Mouse (Mus musculus): Measurements from ENCODE around the gene Fam83d.

The Fam83d gene

DNA sequence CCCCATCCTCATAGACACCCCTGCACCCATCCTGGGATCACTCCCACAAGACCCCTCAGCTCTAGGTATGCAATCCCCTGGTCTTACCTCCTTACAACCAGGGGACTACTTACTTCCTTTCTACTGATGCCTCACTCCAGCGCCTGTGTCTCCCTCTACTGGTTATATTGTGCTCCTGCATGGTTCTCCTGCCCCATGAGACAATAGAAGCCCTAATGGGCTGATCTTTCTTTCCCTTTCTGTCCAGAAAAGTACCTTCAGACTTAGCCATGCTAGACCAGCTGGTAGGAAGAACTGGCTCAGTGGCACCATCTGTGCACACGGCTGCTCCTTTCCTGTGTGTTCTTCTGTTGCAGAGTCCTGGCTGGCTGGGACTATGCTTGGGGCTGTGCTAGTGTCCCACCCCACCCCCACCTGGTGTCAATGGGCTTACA lies 22.8 kb upstream of the Fam83d start:
- no peak for DNase-seq (ENCODE audit: low spot score)

DNA sequence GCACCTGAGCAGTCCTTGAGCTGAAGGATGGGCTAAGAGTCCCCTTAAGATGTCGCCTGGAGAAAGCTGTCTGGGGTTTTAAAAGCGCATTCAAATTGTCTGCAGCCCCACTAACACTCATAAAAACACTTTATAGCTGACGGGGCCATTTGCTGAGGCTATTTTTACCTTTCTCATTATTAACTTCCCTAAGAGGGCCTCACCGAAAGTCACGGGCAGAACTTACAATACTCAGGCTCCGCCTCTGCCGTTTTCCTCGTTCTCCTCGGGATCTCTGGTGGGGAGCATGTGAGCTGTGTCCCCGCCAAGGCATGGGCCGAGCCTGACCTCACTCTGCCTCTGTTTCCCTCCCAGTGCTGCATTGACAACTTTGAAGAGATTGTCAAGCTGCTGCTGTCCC lies 21.7 kb upstream of the Fam83d start:
- DNase-seq (ENCODE audit: low spot score) = no peak

DNA sequence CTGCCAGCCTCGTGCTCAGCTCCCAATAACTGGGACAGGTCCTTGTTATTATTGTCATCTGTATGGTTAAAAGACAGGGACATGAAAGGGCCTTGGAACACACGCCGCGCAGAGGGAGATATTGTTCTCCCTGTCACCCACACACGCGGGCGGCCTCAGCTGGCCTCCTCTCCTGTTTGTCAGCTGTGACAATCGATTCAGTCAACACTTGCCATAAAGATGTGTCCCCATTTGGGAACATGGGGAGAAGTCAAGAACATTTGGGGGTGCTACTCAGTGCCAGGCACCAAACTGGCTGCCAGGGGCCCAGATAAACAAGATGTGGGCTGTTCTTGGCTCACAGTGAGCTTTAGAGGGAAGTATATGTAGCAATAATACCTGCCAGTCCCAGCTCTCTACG lies 18.5 kb upstream of the Fam83d start:
- no peak for DNase-seq (ENCODE audit: low spot score)

DNA sequence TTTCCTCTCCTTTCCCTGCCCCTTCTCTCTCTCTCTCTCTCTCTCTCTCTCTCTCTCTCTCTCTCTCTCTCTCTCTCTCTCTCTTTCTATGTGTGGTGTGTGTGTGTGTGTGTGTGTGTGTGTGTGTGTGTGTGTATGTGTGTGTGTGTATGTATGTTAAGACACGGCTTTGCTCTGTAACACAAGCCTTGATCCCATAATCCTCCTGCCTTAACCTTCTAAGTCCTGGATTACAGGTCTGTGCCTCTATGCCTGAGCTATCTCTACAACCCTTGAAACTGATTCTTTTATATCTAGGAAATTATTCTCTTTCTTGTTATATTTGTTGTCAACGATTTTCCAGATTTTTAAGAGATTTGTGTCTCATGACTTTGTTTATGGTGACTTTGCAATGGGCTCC lies 7.7 kb upstream of the Fam83d start:
- no peak for DNase-seq (ENCODE audit: low spot score)

DNA sequence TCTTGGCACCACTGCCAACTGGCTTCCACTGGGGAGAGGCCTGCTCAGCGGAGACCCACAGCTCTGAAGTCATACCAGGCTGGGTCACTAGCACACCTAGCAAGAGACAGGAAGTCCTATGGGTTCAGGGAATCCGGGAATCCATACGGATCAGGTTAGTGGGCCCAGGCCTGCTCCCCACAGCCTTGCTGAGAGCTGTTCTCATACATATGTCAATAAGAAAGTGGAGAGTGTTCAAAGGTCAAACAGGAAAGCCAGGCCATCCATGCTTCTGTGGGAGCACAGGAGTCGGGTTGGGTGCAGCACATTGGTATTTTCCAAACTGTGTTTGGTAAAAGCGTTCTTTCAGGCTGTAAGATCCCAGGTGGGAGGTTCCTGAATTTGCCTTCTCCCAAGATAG lies 5.6 kb upstream of the Fam83d start:
- no peak for DNase-seq (ENCODE audit: low spot score)

DNA sequence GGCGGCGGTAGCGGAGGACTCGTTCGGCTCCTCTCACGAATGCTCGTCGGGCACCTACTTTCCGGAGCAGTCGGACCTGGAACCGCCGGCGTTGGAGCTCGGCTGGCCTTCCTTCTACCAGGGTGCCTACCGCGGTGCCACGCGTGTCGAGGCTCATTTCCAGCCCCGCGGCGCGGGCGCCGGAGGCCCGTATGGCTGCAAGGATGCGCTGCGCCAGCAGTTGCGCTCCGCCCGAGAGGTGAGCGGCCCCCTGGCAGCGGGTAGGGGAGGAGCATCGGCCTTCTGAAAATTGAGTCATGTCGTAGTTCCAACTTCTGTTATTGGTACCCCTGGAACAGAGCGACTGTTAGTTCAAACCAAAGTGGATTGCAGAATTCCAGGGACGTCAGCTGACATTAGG lies 457 bp downstream of the Fam83d start:
- peak; percentile 64 for DNase-seq (ENCODE audit: low spot score)

DNA sequence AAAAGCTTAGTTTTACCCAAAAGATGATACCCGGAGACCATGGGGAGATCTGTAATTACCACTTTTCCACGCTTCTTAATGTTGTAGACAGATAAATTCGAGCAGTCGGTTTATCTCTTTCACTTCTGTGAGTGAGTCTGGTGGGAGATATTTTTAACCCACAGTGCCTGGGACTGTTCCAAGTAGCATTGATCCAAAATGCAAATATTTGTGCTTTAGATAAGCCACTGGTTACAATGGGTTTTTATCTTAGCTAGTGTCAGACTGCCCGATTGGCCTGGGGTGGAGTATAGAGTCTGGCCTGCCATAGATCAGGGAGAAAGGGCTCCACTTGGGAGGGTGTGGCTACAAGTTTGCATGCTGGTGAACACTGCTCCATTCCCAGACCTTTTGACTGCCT lies 878 bp downstream of the Fam83d start:
- DNase-seq (ENCODE audit: low spot score) = no peak

DNA sequence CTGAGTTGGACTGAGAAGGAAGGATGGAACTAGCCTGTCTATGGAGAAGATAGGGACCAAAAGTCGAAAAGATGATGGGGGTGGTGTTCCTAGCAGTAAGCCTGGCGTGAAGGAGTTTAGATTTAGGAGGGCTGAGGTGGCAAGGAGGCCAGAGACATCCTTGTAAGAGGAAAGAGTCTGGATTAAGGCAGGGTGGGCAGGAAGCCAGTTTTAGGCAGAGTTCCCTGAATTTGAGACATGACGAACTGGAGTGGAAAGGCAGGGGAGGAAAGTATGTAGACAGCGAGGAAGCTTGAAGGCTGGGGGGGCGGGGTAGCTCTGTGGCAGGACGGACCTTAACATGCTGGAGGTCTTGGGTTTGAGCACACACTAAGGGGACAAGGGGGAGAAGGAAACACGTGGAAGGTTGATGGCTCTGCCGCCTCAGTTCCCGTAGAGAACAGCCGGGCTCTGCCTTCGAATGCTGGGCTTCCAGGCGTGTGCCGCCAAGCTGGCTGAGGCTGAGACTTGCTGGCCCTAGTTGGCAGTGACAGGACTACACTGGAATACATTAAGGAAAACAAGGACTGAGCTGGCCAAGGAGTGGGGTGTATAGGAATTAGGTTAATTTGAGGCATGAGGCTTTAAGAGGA lies 2.3 kb downstream of the Fam83d start:
- peak; percentile 71 for DNase-seq (ENCODE audit: low spot score)

DNA sequence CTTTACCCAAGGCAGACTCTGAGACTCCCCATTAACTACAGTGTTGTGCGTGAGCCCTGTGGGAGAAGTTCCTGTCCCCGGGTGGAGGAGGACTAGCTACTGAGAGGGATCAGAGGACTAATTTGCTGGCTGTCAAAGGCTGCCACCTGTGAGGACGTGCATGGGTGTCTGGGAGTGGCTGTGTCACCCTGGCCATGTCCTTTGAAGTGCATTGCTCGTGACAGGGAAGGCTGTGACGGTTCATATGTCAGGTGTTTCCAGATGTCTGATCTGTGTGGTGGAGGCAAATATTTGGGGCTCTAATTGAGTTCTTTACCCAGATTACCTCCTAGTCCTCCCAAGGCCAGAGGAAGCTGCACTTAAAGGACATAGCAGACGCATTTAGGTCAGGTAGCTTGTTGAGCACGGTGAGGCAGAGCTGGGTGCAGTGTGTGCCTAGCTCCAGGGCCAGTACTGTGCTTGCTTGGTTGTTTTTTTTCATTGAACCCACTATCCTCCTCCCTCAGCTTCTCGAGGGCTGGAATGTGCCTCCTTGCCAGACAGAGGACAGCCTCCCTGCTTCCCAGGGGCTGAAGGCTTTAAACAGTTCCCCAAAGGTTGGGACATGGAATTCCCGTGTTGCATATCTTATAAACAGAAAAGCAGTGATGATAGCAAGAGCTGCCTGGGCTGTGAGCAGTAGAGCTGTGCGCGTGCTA lies 3.3 kb downstream of the Fam83d start:
- DNase-seq (ENCODE audit: low spot score) = no peak

DNA sequence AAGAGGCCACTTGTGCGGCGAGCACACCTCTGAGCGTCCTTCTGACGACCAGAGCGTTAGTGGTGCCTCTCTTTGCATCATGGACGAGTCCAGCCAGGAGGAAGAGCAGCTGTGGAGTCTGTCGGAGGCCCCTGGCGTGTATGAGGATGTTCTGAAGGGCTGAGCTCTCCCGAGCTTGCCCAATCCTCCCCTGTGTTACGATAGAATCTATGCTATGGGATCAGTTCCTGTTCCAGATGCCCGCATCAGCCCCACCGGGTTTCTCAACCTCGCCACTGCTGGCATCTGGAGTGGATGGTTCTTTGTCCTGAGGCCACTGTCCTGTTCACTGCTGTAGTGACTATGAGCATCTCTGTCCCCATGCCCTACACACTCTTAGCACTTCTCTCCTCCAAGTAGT lies 4.9 kb downstream of the Fam83d start:
- no peak for DNase-seq (ENCODE audit: low spot score)

DNA sequence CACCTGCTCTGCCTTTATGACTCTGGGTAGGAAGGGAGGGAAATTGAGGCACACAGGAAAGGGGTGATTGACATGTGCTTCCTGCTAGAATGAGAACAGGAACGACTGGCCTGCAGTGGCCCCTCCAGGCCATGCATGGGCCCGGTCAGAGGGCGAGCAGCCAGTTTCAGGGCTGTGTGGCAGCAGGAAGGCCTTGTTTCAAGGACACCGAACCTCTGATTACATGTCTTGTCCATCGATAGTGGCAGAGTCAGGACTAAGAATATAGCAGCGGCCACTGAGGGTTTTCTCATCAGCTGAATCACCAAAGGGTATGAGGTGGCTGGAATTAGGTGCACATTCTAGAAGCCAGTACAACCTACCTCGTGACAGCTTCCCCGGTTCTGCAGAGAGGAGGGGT lies 7.0 kb downstream of the Fam83d start:
- DNase-seq (ENCODE audit: low spot score) = no peak

DNA sequence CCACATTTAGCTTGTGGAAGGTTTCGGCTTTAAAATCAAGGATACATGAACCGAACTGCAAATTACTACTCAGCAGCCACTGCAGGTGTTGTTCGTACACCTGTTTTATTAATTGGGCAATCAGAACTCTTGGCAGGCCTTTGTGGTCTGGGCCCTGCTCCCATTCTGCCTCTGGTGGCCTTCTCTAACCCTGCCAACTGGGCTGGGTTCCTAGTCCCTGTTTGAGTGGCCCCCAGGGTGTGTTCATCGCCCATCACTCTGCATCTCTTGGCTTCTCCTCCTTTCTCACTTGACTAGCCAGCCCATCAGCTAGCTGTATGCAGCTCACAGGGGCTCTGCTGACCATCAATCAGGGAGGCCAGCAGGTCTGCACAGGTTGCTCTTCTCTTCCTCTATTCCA lies 8.8 kb downstream of the Fam83d start:
- no peak for DNase-seq (ENCODE audit: low spot score)

DNA sequence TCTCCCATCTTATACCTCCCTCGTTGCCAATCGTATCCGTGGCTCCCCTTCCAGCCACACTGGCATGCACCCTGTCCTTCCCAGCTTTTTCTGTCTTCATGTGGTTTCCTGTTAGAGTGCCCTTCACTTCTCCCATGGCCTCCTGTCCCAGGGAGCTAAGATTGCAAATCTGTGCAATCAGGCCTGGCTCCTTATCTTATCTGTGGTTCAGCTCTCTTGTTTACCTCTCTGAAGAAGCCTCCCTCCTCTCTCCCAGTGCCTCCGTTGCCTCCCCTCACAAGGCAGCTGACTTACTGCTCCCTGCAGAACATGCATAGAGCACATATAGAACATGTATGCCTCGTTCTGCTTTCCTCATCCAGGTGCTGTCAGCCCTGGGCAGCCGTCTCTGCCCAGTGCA lies 9.6 kb downstream of the Fam83d start:
- DNase-seq (ENCODE audit: low spot score) = no peak

DNA sequence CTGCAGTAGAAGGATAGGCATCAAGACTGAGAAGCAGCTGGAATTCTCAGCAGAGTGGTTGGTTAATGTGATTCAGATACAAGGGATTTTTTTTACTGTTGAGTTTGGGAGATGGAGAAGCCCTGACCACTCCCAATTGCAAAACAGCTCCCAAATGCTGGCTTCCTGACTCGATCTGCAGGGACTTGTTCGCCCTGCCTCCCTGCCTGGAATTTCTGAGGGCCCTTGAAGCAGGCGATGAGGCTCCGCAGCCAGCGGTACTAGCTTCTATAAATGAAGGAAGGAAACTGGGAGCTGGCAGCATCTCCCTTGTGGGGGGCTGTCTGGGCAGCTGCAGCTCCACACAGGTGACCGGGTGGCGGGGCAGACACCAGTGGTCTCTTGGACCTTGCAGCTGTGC lies 10.5 kb downstream of the Fam83d start:
- no peak for DNase-seq (ENCODE audit: low spot score)

DNA sequence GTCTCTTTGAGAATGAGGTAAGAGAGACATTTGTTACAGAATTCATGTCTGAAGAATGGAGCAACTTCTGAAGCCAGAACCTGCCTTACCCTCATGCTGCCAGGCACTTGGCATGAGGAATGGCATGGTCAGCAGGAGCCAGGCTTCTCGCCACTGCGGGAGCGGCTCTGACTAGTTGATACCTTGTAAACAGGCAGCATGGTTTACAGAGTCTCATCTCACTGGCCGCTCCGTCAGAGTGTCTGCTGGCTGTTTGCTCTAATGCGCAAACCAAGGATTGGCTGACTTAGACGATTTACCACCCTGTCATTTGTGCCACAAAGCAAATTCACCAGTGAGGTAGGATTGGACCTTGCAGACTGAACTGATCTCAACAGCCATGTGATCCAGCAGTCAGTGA lies 13.2 kb downstream of the Fam83d start:
- DNase-seq (ENCODE audit: low spot score) = no peak

DNA sequence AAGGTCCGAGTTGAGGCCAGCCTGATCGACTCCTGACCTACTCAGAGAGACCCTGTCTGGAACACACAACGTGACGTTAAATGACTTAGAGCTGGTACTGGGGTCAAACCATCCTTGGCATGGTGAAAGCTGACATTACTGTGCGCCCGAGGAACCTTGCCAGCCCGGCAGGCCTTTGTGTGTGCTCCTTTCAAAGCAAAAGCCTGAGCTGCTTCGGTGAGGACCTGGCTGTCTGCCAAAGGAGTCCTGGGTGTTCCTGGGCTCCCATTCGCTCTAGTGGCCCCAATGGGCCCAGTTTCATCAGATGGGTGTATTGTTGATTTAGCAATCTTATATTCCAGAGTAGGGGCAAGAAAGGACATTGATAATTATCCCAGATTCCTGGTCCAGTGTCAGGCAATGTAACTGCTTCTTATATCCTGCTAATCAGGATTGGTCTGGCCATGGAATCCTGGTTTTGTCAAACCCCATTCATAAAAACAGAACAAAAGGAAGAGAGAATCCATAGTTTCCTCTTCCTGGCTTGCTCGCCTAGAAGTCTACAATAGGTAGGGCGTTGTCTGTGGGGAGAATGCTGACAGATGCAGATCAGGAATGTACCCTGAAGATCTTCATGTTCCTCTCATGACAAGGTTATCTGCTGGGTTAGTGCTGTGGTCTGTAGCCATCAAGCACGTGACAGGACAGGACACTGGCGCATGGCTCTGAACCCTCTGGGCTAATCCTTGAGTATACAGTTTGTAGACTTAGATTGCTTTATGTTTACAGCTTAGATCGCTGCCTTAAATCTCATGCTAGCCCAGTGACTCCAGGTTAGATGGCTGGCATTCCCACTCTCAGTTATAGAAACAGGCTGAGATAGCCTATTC lies 19.3 kb downstream of the Fam83d start:
- no peak for DNase-seq (ENCODE audit: low spot score)

DNA sequence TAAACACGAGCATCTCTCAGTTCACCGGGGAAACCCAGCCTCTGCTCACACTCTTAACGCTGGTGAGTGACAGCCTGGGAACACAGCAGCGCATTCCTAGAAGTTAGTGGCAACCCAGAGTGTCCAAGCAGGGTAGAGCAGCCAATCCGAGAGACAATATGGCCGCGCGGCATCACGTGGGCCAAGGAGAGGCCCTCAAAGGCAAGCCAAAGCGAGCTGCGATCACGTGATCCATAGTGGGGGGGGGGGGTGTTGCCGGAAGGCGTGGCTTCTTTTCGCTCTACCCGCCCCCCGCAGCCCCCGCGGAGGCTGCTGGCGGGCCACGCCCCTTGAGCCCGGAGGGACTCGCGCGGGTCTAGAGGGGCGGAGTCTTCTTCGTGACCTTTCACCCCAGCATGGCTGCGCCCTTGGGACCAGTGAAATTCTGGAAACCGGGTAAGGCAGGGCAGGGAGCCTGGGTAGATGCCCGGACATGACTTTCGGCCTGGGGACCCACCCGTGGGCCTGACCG lies 26.7 kb downstream of the Fam83d start, which contains the start of gene Dhx35:
Gene Dhx35, plus strand, starts transcription at position 314 of the 511 bp plus-strand sequence.
- peak; percentile 98 for DNase-seq (ENCODE audit: low spot score)

DNA sequence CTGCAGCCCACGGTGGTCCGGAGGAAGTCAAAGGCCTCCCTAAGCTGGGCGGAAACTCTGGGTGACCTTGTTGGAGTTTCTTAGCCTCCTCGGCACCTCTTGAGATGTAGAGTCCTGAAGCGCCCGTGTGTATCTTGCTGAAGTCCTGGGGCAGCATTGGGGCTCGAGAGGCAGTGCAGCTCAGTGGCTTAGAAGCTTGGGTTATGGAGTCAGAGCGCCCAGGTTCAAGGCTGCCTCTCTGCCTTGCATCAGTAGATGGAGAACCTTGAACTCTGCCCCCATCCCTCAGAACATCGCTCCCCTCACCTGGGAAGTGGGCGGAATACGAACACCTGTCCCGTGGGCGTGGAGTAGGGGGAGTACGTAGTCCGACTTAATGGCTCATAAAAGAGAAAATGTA lies 27.1 kb downstream of the Fam83d start:
- no peak for DNase-seq (ENCODE audit: low spot score)

DNA sequence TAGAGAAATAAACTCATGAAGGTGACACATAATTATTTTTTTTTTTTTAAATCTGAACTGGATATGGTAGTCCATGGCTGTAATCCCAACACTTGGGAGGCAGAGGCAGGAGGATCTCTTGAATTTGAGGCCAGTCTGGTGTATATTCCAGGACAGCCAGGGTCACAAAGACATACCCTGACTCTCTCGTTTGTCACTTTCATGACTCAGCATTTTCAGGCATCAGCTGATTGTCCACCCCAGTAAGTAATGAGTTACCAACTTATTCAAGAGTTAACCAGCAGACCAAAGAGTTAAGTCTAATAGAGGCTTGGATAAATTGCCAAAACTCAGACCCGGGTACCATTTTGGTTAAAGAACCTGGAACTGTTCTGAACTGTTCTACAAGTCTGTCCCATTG lies 28.0 kb downstream of the Fam83d start:
- no peak for DNase-seq (ENCODE audit: low spot score)

DNA sequence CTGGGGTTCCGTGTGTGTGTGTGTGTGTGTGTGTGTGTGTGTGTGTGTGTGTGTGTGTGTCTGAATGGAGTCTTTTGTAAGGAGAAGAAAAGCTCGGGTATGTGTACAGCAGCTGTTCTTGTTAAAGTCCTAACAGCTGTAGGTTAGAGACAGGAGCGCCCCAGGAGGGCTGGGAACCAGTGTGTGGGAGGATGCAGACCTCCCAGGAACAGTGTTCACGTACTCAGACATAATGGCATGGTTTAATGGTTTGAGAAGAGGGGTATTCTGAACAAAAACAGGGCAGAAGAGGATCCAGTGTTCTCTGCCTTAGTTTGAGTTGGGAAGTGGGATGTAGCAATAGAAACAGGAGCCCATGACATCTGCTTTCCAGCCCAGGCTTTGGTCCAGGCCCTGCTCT lies 31.4 kb downstream of the Fam83d start:
- no peak for DNase-seq (ENCODE audit: low spot score)

DNA sequence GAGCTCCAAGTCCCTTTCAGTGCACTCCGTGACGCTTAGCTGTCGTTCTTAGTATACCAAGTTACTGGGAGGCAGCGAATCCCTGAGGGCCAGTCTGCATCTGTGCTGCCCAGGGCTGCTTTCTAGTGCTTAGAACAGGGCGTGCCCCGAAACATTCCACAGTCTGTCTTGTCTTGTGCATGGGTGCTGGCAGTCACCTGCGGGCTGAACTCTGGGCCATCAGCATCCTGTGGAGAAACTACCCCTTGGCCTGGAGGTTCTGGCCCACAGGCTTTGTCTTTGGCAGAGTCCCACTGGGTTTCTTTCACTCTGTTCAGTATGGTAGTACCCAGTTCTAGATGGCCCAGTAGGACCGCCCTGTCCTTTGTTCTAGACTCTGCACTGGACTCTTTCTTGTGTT lies 32.9 kb downstream of the Fam83d start:
- no peak for DNase-seq (ENCODE audit: low spot score)

DNA sequence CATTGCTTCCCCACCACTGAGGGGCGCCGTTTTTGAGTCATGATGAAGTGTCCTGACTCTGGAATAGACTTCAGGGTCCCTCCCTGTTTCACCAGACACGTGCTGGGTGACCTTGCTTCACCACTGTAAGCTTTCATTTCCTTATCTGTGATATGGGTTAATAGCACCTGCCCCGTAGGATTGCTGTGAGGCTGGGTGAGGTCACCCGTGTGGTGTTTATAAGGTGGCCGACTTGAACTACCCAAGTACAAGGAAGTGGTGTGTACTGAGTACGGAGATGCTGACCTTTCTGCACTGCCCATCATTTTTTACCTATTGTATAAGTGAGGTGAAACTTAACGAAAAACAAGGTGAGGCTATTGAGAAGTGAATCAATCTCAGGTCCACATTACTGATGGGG lies 35.7 kb downstream of the Fam83d start:
- no peak for DNase-seq (ENCODE audit: low spot score)

DNA sequence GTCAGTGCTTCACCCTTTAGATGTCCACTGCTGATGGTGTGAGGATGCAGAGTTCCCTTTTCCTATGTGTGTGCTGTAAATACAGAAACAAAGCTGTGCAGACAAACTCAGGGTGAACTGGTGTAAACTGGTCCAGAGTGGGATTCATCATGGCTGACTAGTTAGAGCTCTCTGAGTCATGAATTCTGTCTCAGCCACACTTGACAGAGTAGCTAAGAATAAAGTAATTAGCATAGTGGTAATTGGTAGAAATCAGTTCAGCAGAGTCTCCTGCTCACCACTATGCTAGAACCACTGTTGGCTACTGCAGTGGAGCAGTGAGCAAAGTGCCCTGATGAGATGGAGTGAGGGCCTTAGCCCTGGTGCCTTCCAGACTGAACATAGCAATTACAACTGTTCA lies 47.8 kb downstream of the Fam83d start:
- no peak for DNase-seq (ENCODE audit: low spot score)
